Mouse (Mus musculus) thymus, postnatal 25 days (tissue): ENCODE data around the gene Slc6a5.

Experiments
- DNase-seq: peaks from one replicate; pipeline ENCODE4 v3.0.0; 2022

Gene Slc6a5

GRCm38 (mm10) chr7:49984698-49985097, 74.8 kb downstream of the Slc6a5 start:
- no peak for DNase-seq

- no peak for DNase-seq
Observed at GRCm38 (mm10) chr7:49985947-49986346, 76.0 kb downstream of the Slc6a5 start.

- DNase-seq, result no peak
Observed at GRCm38 (mm10) chr7:49999321-49999720, 89.4 kb downstream of the Slc6a5 start.

- no peak for DNase-seq
Observed at GRCm38 (mm10) chr7:50005268-50005667, 95.3 kb downstream of the Slc6a5 start.
